Mouse (Mus musculus) cerebellum, adult 2 months (tissue): ENCODE results near the gene Ptk6.

ENCODE experiments used
- CTCF ChIP-seq: fragments of 200-500 bp; IDR thresholded peaks from 2 replicates; pipeline ENCODE4 v1.5.1; 2011; ENCODE audit warnings: low read depth, mild to moderate bottlenecking, control low read depth, low read length, moderate library complexity, borderline replicate concordance; ENCODE audit not compliant: insufficient read depth
- POLR2A ChIP-seq: fragments of 200-500 bp; IDR thresholded peaks from 2 replicates; pipeline ENCODE4 v1.6.1; 2011; ENCODE audit warnings: low read length, control low read depth, borderline replicate concordance; ENCODE audit not compliant: insufficient read depth

GRCm38 (mm10) chr2:181158471-181158870 is 44.1 kb downstream of the Ptk6 start:
- TF ChIP-seq POLR2A (no peak), CTCF (no peak)
